Mouse (Mus musculus) 416B (cell line): ENCODE measurements around the gene Drap1.
A peak's percentile ranks its signal among the peaks of the same experiment; 100 is the strongest.

Experiments
- DNase-seq: peaks from one replicate; pipeline ENCODE4 v3.0.0; 2011; ENCODE audit warnings: low read depth

Drap1 gene

DNA sequence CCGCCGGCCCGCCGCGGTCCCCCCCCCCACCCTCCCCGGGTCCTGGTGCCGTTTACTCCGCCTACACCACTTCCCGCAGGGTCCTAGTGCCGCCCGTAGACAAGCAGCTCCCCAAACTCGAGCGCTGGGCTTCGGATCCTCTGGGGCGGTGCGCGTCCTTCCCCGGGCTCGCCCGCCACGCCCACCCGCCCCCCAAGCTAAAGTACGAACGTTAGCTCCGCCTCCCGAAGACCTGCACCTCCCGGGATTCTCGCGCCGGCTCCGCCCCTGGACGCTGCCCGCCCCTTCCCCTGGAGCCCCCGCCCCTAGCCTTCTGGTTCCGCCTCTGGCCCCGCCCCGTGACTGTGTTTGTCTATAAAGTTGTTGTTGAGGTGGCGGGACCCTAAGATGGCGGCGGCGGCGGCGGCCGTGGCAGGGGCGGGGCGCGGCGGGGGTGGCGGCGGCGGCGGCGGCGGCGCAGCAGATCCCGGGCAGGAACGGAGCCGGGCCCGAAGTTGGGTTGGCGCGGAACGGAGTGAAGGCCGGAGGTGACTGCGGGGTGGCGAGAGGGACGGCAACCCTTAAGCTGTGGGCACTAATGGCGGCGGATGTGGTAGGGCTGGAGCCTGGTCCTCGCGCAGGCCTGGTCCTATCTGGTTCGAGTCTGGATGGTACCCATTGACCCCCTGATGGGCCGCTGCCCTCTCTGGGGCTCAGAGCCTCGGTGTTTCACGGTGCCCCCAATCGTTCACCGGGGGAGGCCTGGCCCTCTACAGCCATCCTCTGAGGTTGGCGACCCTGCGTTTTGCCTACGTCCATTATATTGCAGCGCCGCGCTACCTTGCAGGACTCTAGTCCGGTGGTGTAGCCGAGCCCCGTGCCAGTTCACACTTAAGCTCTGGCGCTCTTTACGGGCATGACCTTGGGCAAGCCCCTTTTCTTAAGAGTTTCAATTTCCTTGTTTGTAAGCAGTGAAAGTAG lies at the start of gene Drap1, which contains the start of gene AI837181:
Gene Drap1 (minus strand): TSS at position 198 of the 960 bp plus-strand sequence.
Gene AI837181 (plus strand): TSS at position 363 of the 960 bp plus-strand sequence.
- peak; percentile 98 for DNase-seq

DNA sequence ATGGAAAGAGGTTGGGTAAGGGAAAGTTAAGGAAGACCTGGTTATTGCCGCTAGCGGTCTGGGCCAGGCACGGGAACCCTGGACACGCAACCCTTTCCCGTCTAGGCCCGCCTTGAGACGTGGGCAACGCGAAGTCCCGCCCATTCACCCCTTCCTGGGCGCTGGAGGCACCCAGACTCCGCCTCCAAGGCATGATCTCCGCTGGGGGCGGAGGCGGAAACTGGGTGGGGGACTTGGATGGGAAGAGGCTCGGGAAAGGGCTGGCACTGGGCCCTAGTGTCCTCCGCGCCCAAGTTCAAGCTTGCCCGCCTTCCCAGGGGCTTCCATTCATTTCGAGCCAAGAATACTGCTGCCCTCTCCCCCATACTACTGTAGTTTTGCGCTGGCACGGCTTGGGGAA lies 48.9 kb upstream of the Drap1 start, which contains the start of gene Efemp2:
Gene Efemp2 (plus strand): TSS at position 235 of the 400 bp plus-strand sequence.
- no peak for DNase-seq

DNA sequence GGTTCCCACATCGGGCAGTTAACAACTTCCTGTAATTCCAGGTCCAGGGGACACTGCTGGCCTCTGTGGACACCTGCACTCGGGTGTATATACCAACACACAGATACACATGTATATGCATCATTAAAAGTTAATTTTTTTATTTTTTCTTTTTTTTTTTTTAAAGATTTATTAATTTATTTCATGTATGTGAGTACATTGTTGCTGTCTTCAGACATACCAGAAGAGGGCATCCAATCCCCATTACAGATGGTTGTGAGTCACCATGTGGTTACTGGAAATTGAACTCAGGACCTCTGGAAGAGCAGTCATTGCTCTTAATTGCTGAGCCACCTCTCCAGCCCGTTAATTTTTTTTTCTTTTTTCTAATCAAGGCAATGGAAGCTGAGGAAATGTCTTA lies 48.1 kb upstream of the Drap1 start:
- peak; percentile 55 for DNase-seq

DNA sequence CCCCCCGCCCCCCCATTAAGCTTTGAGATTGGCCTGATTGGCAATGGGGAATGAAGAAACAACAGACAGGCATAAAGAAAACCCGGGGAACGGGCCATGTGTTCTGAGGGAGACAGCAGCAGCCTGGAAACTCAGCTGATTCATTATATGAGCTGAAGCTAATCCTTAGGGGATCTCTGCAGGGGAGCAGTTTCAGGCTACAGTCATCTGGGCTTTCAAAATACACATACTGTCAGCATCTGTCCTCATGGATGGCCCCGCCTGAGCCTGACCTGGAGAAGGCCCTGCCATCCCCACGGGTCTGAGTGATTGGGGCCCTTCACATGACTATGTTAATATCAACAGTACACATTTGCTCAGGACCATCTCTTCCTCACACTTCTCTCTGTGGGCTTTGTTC lies 47.1 kb upstream of the Drap1 start:
- DNase-seq: no peak

DNA sequence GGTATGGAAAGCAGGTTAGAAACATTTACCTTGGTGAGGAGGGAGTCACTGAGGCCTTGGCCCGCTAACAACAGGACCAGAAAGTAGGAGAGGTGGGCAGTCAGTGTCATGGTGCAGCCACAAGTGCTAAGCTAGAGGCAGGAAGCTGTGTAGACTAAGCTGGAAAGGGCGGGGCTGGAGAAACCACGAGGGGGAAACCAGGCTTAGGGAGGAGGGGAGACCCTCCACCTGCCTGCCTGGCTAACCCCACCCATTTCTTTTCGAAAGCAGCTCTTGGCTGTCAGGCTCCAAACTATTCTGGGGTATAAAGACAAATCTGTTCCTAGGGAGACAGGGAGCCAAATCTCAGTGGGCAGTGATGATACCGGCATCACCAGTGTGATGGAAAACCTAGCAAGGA lies 43.6 kb upstream of the Drap1 start, which contains the start of gene Ctsw:
Gene Ctsw (minus strand): TSS at position 134 of the 400 bp plus-strand sequence.
- peak; percentile 47 for DNase-seq

DNA sequence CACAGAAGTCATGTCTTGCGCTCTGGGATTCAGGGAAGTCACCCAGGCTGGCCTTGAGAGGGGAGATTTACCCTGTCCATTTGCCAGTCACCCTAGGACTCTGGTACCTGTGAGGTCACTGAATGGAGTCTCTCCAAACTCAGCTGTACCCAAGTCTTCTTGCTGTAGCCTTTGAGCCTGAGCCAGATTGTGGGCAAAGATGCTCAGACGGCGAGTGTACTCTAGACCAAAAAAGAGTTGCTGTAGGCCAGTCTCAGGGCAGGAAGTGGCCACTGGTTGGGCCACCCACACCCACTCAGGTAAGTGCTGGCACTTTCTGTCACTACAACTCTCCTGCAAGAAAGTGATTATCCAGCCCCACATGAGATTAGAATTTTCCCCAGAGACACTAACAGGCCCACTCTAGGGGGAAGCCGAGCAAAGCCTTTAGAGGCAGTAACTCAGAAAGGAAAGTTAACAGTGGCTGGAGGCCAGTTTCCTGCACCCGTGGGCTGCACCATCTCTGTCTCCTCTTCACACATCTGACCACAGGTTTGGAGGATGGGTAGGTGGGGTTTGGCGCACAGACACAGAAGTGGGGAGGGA lies 42.2 kb upstream of the Drap1 start:
- DNase-seq: no peak

DNA sequence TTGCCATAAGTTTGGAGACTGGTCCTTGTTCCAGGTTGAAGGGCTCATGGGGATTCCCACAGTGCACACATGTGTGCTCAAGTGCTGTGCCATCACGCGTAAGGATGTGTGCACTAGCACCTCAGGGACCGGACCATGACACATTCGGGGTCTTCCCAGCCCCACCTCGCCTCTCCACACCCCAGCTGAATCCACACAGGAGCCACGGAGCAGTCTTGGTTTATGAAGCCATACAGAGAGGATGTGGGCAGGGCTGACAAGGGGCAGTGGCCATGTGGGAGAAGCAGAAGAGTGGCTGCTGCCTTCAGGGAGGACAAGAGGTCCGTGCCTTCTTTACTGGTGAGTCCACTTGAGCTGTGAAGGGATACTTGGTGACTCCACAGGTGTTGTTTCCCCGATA lies 40.3 kb upstream of the Drap1 start:
- no peak for DNase-seq

DNA sequence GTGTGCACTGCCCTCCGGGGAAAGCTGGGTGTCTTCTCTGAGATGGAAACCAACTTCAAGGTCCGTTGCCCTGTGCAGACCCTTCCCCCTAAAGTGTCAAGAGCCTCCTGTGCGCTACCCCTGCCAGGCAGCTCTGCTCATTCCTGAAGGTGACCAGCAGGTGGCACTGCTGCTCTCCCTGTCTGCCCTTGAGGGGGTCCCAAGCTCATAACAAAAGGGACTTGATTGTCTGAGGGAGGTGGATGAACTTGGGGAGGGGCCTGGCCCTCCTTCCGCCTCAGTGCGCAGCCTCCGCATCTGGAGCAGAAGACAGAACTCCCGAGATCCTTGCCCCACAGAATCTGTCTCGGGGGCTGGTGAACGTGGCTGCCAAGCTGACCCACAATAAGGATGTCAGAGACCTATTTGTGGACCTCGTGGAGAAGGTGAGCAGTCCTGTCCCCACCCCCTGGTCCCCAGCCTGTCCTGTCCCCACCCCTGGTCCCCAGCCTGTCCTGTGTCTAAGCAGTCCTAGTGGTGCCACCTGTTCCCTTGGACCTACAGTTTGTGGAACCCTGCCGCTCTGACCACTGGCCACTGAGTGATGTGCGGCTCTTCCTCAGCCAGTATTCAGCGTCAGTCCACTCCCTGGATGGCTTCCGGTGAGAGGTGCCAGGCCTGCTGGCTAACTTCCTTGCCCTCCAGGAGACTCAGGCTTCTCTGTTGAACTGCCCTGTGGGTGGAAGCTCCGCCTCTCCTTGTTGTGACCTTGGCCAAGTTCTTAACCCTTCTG lies 39.2 kb upstream of the Drap1 start:
- DNase-seq: peak; percentile 46

DNA sequence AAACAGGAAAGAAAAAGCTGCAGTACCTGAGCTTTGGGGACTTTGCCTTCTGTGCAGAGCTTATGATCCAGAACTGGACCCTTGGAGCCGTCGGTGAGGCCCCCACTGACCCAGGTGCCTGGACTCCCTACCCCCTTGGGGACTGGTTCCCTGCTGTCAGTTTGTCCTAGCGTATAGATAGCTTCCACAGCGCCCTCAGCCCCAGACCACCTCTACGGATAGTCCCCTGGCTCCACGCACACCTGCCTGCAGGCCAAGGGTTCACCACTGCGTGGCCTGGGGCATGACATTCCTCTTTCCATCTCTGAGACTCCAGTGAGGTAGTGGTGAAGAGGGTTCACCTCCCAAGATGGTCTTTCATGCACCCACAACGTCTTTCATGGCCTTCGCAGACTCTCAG lies 38.4 kb upstream of the Drap1 start:
- no peak for DNase-seq

DNA sequence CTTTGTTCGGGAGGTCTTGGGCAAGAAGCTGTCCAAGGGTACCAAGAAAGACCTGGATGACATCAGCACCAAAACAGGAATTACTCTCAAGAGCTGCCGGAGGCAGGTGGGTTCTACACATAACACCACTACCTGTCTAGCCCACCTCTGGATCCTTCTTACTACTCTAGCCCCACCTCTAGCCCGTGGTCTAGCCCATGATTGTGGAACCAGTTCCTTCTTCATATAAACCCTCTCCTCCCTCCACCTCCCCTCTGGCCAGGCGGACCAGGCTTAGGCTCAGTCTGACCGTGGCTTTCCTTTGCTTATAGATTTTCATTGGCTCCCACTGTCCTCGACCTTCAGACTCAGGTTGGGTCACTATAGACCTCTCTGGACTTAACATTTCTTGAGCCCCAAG lies 36.6 kb upstream of the Drap1 start:
- no peak for DNase-seq

DNA sequence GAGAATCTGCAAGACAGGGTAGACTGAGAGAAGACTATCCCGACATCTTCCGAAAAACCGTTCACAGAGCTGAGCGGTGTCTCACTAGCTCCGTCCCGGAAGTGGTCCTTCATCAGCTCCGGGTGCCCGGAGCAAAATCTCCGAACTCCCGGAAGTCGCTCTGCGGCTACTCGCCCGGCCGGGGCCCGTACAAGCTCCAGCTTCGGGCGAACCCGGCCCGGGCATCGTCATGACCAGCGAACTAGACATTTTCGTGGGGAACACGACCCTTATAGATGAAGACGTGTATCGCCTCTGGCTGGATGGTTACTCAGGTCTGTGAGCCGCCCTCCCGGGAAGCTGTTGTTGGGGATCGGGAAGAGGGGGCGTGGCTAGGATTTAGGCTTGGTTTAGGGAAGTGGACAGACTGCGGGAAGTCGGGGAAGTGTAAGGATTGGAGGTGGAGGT lies 35.7 kb upstream of the Drap1 start, which contains the start of gene Fibp:
Gene Fibp (plus strand): TSS at position 151 of the 447 bp plus-strand sequence.
- peak; percentile 94 for DNase-seq

DNA sequence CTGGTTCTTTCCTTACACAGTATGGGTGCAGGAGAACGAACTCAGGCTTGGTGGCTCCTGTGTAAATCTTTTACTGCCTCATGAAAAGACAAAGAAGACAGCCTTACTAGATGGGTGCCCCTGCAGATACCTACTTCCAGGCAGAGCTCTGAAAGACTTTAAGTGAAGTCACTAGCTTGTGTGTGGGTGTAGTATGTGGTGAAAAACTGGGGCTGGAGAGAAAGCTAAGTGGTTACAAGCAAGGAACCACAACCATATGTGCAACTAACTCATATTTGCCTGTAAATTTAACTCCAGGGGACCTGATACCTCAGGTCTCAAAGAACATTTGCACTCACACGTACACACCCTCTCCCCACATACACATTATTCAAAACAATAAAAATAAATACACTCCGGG lies 35.1 kb upstream of the Drap1 start:
- no peak for DNase-seq

DNA sequence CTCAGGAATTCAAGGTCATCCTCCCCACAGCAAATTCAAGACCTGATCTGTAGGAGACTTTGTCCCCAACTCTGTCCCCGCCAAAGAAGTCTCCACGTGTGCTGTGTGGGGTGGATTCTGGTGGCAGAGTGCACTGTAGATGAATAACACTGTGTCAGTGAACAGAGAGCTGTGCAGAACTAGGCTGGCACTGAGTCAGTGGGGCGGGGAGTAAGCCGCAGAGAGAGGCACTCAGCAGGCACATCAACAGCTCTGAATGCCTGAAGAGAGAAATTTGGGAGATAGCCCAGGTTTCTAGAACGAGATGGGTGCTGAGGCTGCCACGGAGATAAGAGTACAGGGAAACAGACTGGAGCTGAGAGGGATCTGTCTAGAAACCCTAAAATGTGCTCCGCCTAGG lies 34.2 kb upstream of the Drap1 start:
- no peak for DNase-seq

DNA sequence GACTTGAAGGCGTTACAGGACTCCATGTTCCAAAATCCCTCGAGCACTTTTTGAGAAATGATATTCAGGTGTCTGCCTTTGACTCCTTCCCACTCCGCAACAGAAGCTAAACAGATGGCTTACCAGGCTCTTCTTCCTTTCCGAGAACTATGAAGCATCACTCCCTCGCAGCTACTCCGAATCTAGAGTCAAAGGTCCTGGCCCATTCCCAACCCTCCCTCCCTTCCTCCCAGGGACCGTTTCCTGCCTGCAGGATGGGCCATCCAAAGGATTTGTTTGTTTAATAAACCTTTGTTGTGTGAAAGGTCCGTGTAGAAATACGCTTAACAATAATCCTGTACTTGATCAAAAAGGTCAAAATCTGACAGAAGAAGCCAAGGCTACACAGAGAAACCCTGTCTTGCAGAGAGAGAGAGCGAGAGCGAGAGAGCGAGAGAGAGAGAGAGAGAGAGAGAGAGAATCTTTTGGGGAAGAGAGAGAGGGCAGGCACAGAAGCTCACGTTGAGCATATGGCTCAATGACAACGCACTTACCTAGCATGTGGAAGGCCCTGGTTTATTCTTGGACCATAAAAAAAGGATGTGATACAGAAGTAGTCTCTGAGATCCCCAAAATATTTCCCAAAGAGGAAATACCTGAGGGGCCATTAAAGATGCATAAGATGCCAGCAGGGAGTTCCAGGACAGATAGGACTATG lies 33.1 kb upstream of the Drap1 start, which contains the start of gene Ccdc85b:
Gene Ccdc85b (minus strand): TSS at position 149 of the 697 bp plus-strand sequence.
- no peak for DNase-seq

DNA sequence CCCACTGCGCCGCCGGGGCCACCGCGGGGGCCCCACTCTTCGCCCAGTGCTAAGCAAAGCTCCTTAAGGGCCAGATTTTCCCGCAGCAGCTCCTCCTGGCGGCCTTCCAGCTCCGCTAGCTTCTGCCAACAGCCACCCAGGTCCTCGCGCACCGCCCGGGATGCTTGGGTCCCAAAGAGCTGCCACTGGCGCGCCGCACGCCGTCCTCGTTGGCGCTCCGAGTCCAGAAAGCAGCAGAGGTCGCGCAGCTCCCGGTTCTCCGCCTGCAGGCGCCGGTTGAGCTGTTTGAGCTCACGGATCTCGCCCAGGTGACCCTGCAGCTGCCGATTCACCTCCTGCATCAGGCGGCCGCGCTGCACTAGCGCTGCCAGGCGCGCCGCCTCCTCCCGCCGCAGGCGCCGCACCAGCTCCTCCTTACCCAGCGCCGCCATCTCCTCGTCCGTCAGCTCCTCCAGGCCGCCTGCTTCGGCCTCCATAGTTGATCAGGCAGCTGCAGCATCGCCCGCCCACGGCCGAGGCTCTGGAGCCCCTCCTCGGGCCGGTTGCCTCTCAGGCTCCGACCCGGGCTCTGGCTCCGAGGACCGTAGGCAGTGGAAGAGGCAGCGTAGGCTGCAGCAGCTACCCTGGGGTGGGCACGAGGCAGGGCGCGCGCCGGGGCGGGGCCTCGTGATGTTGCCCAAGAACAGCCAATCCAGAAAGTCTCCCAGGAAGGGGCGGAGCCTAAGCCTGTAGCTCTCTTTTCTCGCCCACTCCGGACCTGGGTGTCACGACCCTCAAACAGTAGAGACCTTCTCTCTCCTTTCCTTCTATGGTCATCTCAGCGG lies 32.4 kb upstream of the Drap1 start:
- DNase-seq: peak; percentile 91

DNA sequence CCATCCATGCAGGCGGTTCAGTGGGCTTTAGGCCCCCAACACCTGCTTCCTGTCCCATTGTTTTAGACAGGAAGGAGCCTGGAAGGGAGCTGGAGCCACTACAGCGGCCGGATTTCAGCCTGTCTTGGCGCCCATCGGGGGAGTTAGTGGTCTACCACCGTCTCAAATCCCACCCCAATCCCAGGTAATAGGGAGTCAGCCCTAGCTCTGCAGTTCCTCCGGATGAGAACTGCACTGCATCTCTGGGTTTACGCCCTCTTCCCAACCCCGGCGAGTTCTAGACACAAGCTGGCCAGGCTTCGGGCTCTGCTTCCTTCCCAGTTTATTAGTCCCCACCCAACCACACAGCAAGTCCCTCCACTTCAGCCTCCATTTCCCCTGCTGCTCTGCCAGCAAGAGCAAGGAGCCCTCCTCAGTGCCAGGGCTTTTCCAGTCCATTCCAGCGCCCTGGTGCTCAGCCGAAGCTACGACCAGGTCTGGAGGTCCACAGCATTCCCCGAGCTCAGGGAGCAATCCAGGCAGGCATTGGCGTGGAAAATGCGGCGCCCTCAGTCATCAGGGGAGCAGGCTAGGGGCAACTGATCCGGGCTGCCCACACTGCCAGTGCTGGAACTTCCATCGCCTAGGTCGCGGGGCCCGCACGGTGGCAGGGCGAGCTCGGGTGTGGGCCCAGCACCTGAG lies 31.6 kb upstream of the Drap1 start:
- DNase-seq: peak; percentile 52

DNA sequence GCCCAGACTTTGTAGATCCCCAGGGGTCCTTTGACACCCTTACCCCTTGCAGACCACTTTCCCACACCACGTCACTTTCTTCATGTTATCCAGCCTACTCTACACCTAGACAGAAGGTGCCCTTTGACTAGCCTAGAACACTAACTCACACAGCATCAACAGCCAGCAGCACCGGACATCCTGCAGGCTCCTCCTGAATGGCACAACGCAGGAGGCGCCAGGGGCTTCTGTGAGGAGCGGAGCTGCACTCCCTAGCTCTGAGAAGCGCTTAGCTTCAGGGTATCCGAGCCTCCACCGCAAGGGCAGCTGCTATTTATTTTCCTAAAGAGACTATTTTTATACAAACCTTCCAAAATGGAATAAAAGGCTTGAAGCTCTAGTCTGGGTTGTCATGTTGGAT lies 30.8 kb upstream of the Drap1 start:
- DNase-seq: no peak

DNA sequence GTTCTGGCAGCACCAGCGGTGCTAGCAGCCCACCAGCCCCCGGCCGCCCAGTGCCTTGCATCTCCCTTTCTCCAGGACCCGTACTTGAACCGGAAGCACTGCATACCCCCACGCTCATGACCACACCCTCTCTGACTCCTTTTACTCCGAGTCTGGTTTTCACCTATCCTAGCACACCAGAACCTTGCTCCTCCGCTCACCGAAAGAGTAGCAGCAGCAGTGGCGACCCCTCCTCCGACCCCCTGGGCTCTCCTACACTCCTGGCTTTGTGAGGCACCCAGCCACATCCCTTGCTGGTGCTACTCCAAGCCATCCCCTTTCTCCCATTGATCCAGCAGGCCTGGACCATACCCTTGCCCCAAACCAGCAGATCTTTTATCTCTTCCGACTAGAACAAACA lies 30.3 kb upstream of the Drap1 start:
- DNase-seq: no peak

DNA sequence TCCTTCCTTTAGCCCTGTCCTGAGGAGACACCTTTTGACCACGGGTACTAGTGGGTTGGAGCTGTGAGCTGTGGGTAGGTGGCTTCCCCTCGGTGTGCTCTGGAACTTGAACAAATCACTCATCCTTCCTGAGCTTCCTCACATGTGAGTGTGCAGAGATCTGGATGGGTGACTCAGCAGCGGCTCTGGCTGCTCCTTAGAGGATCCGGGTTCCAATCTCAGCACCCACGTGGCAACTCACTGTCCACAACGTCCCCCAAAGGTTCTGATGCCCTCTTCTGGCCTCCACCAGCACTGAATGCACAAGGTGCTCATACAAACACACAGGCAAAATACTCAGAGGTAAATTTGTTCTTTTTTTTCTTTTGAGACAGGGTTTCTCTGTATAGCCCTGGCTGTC lies 27.0 kb upstream of the Drap1 start:
- peak; percentile 56 for DNase-seq

DNA sequence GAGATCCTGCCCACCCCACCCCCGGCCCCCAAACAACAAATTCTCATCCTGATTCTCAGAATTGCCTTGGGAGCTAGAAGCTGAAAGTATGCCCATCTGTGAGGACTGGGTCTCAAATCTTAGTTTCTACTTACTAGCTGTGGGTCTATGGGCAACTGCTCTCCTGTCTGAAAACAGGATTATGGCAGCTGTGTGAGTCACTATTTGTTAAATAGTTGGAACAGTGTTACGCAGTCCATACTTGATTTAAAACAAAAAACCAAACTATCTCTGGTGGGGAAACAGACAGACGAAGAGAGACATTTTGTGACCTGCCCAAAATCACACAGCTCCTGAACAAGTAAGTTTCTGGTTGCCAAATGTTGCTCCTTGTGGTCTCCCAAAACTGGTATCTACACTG lies 24.9 kb upstream of the Drap1 start:
- DNase-seq: no peak
